Mouse (Mus musculus) fibroblast of lung, adult 2 months (primary cell): Measurements from ENCODE around the gene Psmb6.
A peak's percentile ranks its signal among the peaks of the same experiment; 100 is the strongest.
"Not testable (repeated sequence)": the region's sequence is repeated elsewhere in the genome, so short reads cannot be mapped to it uniquely, and the experiment has no call there.

Experiments
- DNase-seq: peaks from one replicate; pipeline ENCODE4 v3.0.0-alpha.2; 2011; ENCODE audit warnings: low read depth

The Psmb6 gene

DNA sequence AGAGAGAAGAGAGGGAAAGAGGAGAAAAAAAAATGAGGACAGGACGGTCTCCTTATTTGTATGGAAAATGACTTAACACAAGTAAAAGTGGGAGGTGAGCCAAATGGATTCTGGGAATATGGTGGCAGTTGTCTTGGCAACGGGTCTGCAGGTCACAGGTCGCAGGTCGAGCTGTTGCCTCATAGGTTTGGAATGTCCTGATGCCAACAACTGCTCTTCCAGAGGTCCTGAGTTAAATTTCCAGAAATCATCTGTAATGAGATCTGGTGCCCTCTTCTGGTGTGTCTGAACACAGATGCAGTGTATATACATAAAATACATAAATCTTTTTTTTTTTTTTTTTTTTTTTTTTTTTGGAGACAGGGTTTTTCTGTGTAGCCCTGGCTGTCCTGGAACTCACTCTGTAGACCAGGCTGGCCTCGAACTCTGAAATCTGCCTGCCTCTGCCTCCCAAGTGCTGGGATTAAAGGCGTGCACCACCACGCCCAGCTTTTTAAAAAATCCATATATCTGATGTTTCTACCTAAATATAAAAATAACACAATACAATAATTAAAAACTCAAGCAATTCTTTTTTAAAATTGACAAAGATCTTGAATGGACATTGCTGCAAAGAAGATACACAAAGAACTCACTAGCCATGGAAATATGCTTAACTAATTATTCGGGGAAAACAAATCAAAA lies 1.7 kb upstream of the Psmb6 start:
- not testable (repeated sequence) for DNase-seq

DNA sequence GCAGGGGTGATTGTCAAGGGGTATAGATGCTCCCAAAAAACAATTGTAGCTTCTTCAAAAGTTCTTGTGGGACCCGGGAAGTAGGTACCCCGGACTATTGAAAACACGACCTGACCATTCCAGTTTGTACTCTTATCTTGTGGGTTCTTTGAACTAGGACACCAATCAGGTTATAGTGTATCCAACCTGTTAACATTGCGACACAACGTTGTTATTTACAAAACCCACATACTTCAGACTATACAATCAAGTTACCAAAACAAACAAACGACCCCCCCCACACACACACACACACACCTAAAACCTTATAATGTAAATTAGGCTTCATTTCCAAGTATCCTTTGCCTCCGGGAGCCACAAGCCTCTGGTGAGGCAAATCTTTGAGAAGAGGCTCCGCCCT lies 385 bp upstream of the Psmb6 start:
- DNase-seq: no peak

DNA sequence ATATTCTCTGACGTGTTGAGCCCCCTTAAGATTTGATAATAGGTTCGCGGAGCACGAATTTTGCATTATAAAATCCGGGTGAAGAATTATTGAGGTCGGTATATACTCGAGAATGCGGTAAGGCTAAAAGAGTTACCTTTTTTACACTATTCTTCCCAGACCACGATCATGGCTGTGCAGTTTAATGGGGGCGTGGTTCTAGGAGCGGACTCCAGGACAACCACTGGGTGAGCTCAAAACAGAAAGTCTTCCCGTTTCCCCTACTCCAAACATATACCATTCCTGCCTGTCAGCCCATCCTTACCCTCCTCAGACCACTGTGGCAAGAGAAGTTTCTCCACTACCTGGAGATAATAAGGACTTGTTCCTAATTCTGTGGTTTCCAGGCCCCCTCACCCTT lies 559 bp downstream of the Psmb6 start:
- DNase-seq: no peak

- no peak for DNase-seq
Measured at GRCm38 (mm10) chr11:70526211-70526610, 1.0 kb downstream of the Psmb6 start.

GRCm38 (mm10) chr11:70528610-70529009 lies 3.4 kb downstream of the Psmb6 start:
- no peak for DNase-seq

GRCm38 (mm10) chr11:70531065-70531464 lies 5.9 kb downstream of the Psmb6 start:
- not testable (repeated sequence) for DNase-seq

DNA sequence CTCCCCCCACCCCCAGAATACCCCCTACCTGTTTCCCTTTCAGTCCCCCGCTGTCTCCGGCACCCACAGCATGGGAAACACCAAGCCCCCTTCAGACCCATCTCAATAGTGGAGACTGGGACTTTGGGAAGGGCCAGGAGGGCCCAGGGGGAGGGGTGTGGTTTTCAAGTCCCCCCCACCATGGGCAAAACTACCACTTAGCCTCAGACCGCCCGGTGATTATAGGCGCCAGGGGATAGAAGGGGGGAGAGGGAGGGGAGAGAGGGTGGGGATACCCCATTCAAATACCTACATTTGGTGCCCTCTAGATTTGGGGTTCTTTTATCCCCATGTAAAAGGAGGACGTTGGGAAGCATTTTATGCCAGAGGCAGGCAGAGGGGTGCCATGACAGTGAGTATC lies 7.7 kb downstream of the Psmb6 start, which contains the start of gene Gm40193:
Gene Gm40193, minus strand, starts transcription at position 101 of the 400 bp plus-strand sequence.
- no peak for DNase-seq

DNA sequence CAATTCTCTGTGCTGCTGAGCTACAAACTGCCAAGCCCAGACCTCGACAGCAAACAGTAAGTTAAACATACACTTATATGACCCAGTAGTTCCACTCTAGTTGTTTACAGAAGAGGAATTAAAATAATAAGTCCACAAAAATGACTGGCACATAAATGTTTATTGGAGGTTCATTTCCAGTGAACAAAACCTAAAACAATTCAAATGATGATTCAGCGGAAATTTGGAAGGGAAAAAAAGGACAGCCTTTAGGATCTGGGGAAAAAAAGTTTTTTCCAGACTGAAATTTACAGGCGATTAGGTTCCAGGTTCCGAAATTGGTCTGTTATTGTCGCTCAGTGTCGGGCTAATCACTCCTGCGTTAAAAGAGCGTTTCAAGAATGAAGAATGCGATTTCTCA lies 14.3 kb downstream of the Psmb6 start:
- DNase-seq: no peak

GRCm38 (mm10) chr11:70539877-70540587 lies 14.9 kb downstream of the Psmb6 start, which contains the start of gene Pld2:
Pld2 (plus strand) TSS chr11:70540064.
- DNase-seq: peak; percentile 67

DNA sequence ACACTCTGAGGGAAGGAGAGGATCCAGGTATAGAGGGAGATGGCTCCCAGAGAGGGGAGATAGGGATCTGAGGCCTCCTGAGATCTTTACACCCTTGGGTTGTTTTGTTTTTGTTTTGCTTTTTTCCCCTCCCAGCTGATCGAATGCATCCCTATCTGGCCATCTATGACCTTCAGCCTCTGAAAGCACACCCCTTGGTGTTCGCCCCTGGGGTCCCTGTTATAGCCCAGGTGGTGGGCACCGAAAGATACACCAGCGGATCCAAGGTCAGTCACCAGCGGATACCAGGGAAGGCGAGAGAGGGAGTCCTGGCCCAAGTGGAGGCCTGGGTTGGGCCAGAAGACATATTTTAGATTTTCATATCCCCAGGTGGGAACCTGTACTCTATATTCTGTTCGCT lies 15.8 kb downstream of the Psmb6 start:
- no peak for DNase-seq

- no peak for DNase-seq
Measured at GRCm38 (mm10) chr11:70541415-70541814, 16.2 kb downstream of the Psmb6 start.

DNA sequence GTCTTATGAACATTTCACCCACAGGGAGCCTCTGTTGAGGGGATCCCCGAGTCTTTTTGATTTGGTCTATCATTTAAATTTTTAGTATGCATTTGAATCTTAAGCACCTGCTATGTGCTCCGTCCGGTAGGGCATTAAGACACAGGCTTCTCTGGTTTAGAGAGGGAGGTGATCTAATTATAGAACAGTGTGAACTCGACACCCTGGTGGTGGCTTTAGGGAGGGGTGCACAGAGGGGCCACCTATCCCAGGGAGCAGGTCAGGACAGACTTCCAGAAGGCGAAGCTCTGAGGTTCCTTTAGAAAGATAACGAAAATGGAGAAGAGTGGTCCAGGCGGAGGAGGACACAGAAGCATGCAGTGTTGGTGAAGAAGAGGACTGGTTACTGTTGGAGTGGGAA lies 19.3 kb downstream of the Psmb6 start:
- DNase-seq: no peak

- DNase-seq: no peak
Measured at GRCm38 (mm10) chr11:70551526-70551925, 26.4 kb downstream of the Psmb6 start.

GRCm38 (mm10) chr11:70553940-70554339 lies 28.8 kb downstream of the Psmb6 start:
- no peak for DNase-seq

- no peak for DNase-seq
Measured at GRCm38 (mm10) chr11:70557545-70557944, 32.4 kb downstream of the Psmb6 start.

DNA sequence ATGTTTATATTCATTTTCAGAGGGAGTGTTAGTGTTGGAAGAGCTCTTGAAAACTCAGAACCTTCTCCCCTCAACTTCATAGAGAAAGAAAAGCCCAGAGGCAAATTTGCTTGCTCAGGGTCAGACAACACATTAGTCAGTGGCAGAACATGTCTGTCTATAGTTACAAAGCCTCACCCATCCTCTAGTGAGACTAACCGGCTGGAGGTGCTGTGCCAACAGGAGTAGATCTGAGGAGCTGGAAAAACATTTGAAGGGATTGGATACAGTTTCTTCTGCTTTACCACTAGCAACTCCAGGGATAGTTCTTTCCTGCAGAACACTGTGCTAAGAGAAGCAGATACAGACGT lies 36.7 kb downstream of the Psmb6 start:
- DNase-seq: no peak

DNA sequence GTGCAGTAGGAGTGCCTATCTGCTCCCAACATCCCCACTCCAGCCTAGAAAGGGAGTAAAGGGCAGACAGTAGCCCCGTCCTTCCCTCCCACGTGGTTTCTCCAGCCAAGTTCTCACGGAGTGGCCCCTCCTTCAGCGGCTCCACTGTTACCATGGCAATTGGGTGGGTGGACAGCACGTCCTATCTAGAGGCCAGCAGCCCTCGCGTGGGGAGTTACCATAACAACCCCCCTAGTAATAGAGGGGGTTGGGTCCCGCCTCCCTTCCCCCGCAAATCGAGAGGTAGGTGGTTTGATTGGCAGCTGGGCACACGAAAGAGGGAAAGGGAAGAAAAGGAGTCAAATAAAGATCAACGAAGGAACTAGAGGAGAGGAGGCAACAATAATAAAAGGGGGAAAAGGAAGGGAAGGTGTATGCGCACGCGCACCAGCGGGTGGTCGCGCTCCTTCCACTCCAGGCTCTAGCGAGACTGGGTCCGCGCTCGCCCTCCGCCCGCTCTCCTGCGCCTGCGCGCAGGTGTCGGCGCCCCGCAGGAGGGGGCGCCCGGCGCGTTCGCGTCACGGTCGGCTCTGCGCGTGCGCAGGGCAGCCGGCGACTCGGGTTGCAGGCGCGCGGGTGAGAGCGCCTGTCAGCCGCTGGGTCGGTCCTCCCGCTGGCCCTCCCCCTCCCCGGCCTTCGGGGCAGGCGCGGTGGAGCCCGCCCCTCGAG lies 37.3 kb downstream of the Psmb6 start, which contains the start of gene Mink1:
Gene Mink1, plus strand, starts transcription at position 595 of the 708 bp plus-strand sequence.
- DNase-seq: peak; percentile 81

DNA sequence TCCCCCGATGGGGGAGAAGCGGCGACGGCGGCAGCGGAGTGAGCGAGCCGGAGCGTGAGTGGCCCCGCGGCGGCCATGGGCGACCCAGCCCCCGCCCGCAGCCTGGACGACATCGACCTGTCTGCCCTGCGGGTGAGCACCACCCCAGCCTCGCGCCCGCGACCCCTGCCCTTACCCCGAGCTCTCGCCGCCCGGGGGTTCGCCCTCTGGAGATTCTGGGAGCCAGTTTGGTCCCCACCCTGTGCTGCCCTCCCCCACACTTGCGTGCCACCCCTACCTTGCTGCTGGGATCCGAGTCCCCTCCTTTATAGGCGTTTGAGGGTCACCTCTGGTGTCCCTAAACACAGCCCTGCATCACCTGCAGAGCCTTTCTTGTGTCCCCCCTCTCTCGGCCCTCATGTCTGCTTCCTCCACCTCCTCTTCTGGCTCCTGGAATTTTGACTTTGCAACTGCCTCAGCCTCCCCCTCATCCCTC lies 37.9 kb downstream of the Psmb6 start:
- DNase-seq: no peak

GRCm38 (mm10) chr11:70563470-70564275 lies 38.5 kb downstream of the Psmb6 start:
- DNase-seq: no peak

- DNase-seq: no peak
Measured at GRCm38 (mm10) chr11:70564276-70564873, 39.2 kb downstream of the Psmb6 start.

DNA sequence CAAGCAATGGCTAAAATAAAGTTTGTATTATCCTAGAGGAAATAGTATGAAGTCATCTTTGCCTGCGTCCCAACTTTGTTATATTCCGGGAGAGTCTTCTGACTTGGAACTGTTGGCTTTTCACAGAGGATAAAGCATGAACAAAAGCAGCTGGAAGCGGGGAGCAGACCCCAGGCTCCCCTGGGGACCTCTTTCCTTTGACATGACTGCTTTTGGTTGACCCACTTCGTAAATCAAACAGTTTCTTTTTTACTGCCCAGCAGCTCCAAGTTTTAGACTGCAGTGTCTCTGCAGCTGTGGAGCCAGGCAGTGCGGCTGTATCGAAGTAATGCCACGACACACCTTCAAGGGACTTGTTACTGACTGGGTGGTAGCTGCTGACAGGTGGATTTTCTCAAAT lies 41.4 kb downstream of the Psmb6 start:
- DNase-seq: no peak
